Mouse (Mus musculus) limb, embryonic 15.5 days (tissue): Measurements from ENCODE around the gene Gm12248. TPM values are rescaled to one million over a fixed set of nuclear protein-coding genes. Genes with fewer than 3 reads are reported as not detected.

Experiments used
- ATAC-seq: fragments of 200-750 bp; cut with Nextera tagmentation; 2 replicates; pipeline ENCODE4 v1.8.0; 2017; ENCODE audit warnings: low read depth, moderate TSS enrichment; ENCODE audit not compliant: insufficient number of reproducible peaks, low FRiP score, low TSS enrichment
- H3K27ac ChIP-seq: fragments of 300-500 bp; sonication (generic); 2 replicates; pipeline ENCODE4 v1.5.1; 2015; ENCODE audit warnings: moderate library complexity, mild to moderate bottlenecking, inconsistent platforms
- H3K27me3 ChIP-seq: fragments of 300-500 bp; sonication (generic); 2 replicates; pipeline ENCODE4 v1.6.1; 2015; ENCODE audit warnings: inconsistent platforms
- H3K36me3 ChIP-seq: fragments of 300-500 bp; sonication (generic); 2 replicates; pipeline ENCODE4 v1.6.1; 2015; ENCODE audit warnings: inconsistent platforms
- H3K4me1 ChIP-seq: fragments of 300-500 bp; sonication (generic); 2 replicates; pipeline ENCODE4 v1.6.1; 2015; ENCODE audit warnings: inconsistent platforms
- H3K4me2 ChIP-seq: fragments of 300-500 bp; sonication (generic); 2 replicates; pipeline ENCODE4 v1.6.1; 2015; ENCODE audit warnings: mild to moderate bottlenecking, inconsistent platforms
- H3K4me3 ChIP-seq: fragments of 300-500 bp; sonication (generic); 2 replicates; pipeline ENCODE4 v1.5.1; 2015; ENCODE audit warnings: mild to moderate bottlenecking, inconsistent platforms
- H3K9ac ChIP-seq: fragments of 300-500 bp; sonication (generic); 2 replicates; pipeline ENCODE4 v1.6.1; 2015; ENCODE audit warnings: inconsistent platforms
- H3K9me3 ChIP-seq: fragments of 300-500 bp; sonication (generic); 2 replicates; pipeline ENCODE4 v1.6.1; 2016; ENCODE audit warnings: inconsistent platforms
- WGBS: fragments of 180-500 bp; shearing (Covaris S2); methylation state at CpG from one replicate; pipeline ENCODE4 v1.1.7; 2015; 5-methylcytosine and 5-hydroxymethylcytosine counted together
- polyA plus RNA-seq: library from polyadenylated mRNA; unstranded; fragments of >200 nt; fragmentation: Nextera tagmentation; extraction: Ambion mirVana; gene quantifications from 2 replicates; pipeline ENCODE4 v1.2.1, GENCODE M21; 2015

The Gm12248 gene
- polyA plus RNA-seq, 1 experiment from 2014 or later, result not detected

DNA sequence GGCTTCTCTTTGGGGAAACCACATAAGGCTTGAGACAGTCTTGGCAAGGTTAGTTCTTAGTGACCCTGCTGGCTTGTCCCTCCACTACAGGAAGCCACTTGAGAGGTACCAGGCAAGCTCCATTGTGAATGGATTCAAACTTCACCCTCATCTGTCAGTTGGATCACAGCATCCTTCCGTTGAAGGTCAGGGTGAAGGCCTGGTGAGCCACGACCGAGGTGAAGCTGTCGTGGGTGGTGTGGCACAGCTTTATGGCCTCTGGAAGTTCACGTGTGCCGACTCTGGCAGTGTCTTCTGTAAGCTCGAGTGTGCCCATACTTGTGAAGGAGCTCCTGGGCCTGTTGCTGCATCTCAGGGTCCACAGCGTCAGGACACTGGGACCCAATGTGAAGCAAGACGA, 28.4 kb upstream of the Gm12248 start:
- Histone ChIP-seq H3K27me3 (no peaks in the 10 kb centered on the region), H3K4me3 (no peak overlapping the region), H3K27ac (no peak overlapping the region), H3K36me3 (peaks cover 89% of the 10 kb centered on the region), H3K9me3 (no peaks in the 10 kb centered on the region), H3K4me1 (no peaks in the 10 kb centered on the region), H3K9ac (no peak overlapping the region), H3K4me2 (no peak overlapping the region)
- no peak for ATAC-seq
- WGBS, result 89% methylated on average over 9 of the region's 9 CpGs

DNA sequence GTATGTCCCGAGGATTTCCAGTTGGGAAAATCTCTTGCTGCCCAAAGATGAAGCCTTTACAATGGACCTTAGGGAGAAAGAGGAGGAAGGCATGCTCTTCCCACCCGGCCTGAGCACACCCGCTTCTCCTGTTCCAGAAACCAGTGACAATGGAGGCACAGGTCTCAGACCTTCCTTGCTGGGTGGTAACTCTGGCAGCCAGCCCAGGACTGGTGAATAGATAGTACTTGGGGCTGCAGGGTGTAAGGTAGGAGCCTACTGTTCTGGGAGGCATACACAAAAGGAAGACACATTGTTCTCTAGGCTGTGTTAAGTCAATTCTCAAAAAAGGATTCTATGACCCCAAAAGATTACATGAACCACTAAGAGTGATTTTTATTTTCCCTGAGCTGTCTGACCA, 27.7 kb upstream of the Gm12248 start:
- no peak for ATAC-seq
- Histone ChIP-seq H3K4me3 (no peak overlapping the region), H3K4me1 (no peaks in the 10 kb centered on the region), H3K4me2 (no peak overlapping the region), H3K36me3 (peaks cover 91% of the 10 kb centered on the region), H3K27me3 (no peaks in the 10 kb centered on the region), H3K27ac (no peak overlapping the region), H3K9me3 (no peaks in the 10 kb centered on the region), H3K9ac (no peak overlapping the region)
- 85% methylated on average over 3 of the region's 3 CpGs for WGBS

GRCm38 (mm10) chr11:58117044-58117652, 24.2 kb upstream of the Gm12248 start:
- 89% methylated on average over 10 of the region's 10 CpGs for WGBS
- no peaks in the 10 kb centered on the region for H3K27me3 ChIP-seq
- no peak overlapping the region for H3K4me2 ChIP-seq
- no peaks in the 10 kb centered on the region for H3K4me1 ChIP-seq
- no peak overlapping the region for H3K27ac ChIP-seq
- no peak for ATAC-seq
- no peak overlapping the region for H3K4me3 ChIP-seq
- H3K9me3 ChIP-seq, result no peaks in the 10 kb centered on the region
- peaks cover 92% of the 10 kb centered on the region for H3K36me3 ChIP-seq
- H3K9ac ChIP-seq, result no peak overlapping the region

DNA sequence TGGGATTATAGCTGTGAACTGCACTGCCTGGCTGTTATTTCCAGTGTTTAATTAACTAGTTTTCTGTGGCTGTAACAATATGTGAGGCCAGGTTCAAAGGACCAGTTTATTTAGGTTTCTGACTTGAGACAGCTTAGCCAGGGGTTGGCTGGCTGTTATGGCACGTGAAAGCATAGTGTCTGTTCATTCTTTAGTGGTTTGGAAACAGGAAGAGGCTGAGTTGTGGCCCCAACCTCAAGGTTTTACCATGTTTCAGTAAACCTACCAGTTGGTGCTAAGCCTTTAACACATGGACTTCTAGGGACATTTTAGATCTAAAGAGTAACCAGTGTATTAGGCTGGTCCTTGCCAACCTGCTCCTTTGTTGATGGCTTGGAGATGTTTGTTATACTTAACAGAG, 23.6 kb upstream of the Gm12248 start:
- Histone ChIP-seq H3K36me3 (peaks cover 92% of the 10 kb centered on the region), H3K4me2 (no peak overlapping the region), H3K4me1 (no peaks in the 10 kb centered on the region), H3K27ac (no peak overlapping the region), H3K9ac (no peak overlapping the region), H3K9me3 (no peaks in the 10 kb centered on the region), H3K27me3 (no peaks in the 10 kb centered on the region), H3K4me3 (no peak overlapping the region)
- 64% methylated on average over 1 of the region's 1 CpGs for WGBS
- ATAC-seq, result no peak

GRCm38 (mm10) chr11:58107664-58108337, 14.9 kb upstream of the Gm12248 start:
- Histone ChIP-seq H3K4me2 (no peak overlapping the region), H3K9me3 (no peaks in the 10 kb centered on the region), H3K27me3 (no peaks in the 10 kb centered on the region), H3K36me3 (peaks cover 33% of the 10 kb centered on the region), H3K27ac (no peak overlapping the region), H3K4me3 (no peak overlapping the region), H3K4me1 (peaks cover 22% of the 10 kb centered on the region), H3K9ac (no peak overlapping the region)
- ATAC-seq, result no peak
- WGBS, result 84% methylated on average over 4 of the region's 4 CpGs

DNA sequence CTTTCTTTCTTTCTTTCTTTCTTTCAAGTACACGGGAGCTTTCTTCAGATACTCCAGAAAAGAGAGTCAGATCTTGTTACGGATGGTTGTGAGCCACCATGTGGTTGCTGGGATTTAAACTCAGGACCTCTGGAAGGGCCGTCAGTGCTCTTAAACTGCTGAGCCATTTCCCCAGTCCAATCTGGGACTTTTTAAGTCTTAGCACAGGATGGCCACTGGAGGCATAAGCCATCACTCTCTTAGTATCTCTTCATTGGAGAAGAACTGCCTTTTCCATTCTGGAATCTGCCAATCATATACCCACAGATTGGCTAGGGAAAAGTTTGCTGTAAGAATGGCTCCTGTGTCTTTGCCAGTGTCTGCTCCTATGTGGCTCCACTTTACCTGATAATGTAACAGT, 14.1 kb upstream of the Gm12248 start:
- Histone ChIP-seq H3K4me2 (no peak overlapping the region), H3K27me3 (no peaks in the 10 kb centered on the region), H3K4me3 (no peak overlapping the region), H3K4me1 (peaks cover 24% of the 10 kb centered on the region), H3K9me3 (no peaks in the 10 kb centered on the region), H3K9ac (no peak overlapping the region), H3K27ac (no peak overlapping the region), H3K36me3 (peaks cover 27% of the 10 kb centered on the region)
- no peak for ATAC-seq
- 46% methylated on average over 3 of the region's 3 CpGs for WGBS

GRCm38 (mm10) chr11:58104351-58104791, 11.4 kb upstream of the Gm12248 start:
- Histone ChIP-seq H3K27me3 (no peaks in the 10 kb centered on the region), H3K4me2 (peak overlapping the region; percentile 62), H3K9me3 (no peaks in the 10 kb centered on the region), H3K4me1 (peaks cover 24% of the 10 kb centered on the region), H3K4me3 (peak overlapping the region; percentile 64), H3K9ac (peak overlapping the region; percentile 72), H3K36me3 (peaks cover under 1% of the 10 kb centered on the region; the same call in 1 of the 2 replicates), H3K27ac (peak overlapping the region; percentile 91)
- WGBS, result under 1% methylated on average over 24 of the region's 24 CpGs
- ATAC-seq, result 0 out of 2 replicates have a peak, but pooled peaks have one; percentile 6

DNA sequence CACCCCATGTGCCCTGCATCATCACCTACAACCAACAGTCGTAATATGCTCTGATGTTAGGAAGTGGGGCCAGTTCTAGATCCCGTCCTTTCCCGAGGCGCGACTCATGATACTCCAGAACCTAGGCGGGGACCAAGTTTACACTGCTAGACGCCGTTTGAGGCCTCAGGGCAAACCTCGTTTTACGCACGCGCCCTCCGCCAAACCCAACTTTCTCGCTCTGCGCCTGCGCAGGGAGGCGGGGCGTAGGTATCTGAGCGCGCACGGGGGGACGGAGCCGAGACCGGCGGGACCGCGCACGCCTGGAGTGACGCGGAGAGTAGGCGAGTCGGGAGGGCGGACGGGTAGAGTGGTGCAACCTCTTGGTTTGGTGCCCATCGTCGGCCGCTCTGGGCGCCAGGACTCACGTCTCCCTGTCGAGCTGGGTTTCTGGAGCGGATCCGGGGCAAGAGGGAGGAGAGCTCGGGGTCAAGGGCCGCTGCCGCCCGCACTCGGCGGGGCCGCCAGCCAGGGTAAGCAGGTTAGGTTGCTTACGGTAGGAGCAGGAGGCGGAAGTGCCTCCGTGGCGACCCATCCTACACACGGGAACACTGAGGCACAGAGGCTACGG, 10.9 kb upstream of the Gm12248 start, which contains the start of gene Cnot8:
TSS of gene Cnot8 (plus strand) at position 457 of the 610 bp plus-strand sequence.
- no peaks in the 10 kb centered on the region for H3K27me3 ChIP-seq
- H3K27ac ChIP-seq, result peak within 1 kb of the TSS; percentile 91
- peak; percentile 97 for ATAC-seq
- H3K9ac ChIP-seq, result peak within 1 kb of the TSS; percentile 72
- H3K9me3 ChIP-seq, result no peaks in the 10 kb centered on the region
- H3K4me1 ChIP-seq, result peaks cover 24% of the 10 kb centered on the region
- peak within 1 kb of the TSS; percentile 62 for H3K4me2 ChIP-seq
- H3K36me3 ChIP-seq, result no peaks in the 10 kb centered on the region
- WGBS, result under 1% methylated on average over 55 of the region's 55 CpGs
- H3K4me3 ChIP-seq, result peak within 1 kb of the TSS; percentile 64

- Histone ChIP-seq H3K9me3 (no peaks in the 10 kb centered on the region), H3K27ac (peak overlapping the region; percentile 91), H3K4me1 (peaks cover 24% of the 10 kb centered on the region), H3K4me2 (peak overlapping the region; percentile 57), H3K4me3 (peak overlapping the region; percentile 64), H3K9ac (peak overlapping the region; percentile 38; the same call in 1 of the 2 replicates), H3K27me3 (no peaks in the 10 kb centered on the region), H3K36me3 (no peaks in the 10 kb centered on the region)
- ATAC-seq, result peak; percentile 27; the same call in 1 of the 2 replicates
- 47% methylated on average over 13 of the region's 13 CpGs for WGBS
Observed at GRCm38 (mm10) chr11:58103344-58103653, 10.4 kb upstream of the Gm12248 start.

GRCm38 (mm10) chr11:58102581-58103343, 9.8 kb upstream of the Gm12248 start:
- Histone ChIP-seq H3K9me3 (no peaks in the 10 kb centered on the region), H3K4me1 (peaks cover 25% of the 10 kb centered on the region), H3K36me3 (no peaks in the 10 kb centered on the region), H3K4me2 (peak overlapping the region; percentile 57), H3K27ac (peak overlapping the region; percentile 91; the same call in 1 of the 2 replicates), H3K9ac (0 out of 2 replicates have a peak overlapping the region, but pooled peaks have one; percentile 38), H3K27me3 (no peaks in the 10 kb centered on the region), H3K4me3 (peak overlapping the region; percentile 64; the same call in 1 of the 2 replicates)
- 86% methylated on average over 9 of the region's 9 CpGs for WGBS
- no peak for ATAC-seq

- no peak overlapping the region for H3K4me2 ChIP-seq
- WGBS, result 74% methylated on average over 3 of the region's 3 CpGs
- no peaks in the 10 kb centered on the region for H3K36me3 ChIP-seq
- H3K9me3 ChIP-seq, result no peaks in the 10 kb centered on the region
- peaks cover 27% of the 10 kb centered on the region for H3K4me1 ChIP-seq
- no peak for ATAC-seq
- H3K9ac ChIP-seq, result no peak overlapping the region
- no peak overlapping the region for H3K4me3 ChIP-seq
- H3K27ac ChIP-seq, result no peak overlapping the region
- H3K27me3 ChIP-seq, result no peaks in the 10 kb centered on the region
Observed at GRCm38 (mm10) chr11:58102146-58102545, 9.2 kb upstream of the Gm12248 start.
